8 mouse cellular contexts compared by ENCODE assay signal in the genomic region with DNA sequence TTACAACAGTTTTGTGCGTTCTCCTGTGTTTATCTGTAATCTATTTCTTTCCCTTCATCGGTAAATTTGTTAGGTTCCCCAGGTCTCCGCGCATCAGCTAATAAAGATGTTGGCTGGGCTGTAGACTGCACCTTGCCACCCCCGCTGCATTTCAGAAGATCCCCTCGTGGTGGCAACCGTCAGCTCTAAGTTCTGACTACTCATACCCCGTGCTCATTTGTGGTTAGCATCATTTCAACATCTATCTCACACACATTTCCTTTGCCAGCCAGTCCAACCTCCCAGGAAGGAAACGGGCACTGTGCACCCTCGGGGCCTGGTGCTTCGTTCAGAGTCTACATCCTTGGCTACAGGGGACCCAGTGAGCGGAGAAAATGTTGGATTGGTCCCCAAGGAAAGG. TPM values are rescaled to one million over a fixed set of nuclear protein-coding genes. Genes with fewer than 3 reads are reported as not detected.
A peak's percentile ranks its signal among the peaks of the same experiment; 100 is the strongest.
DNase-seq lines count a peak whose midpoint lies in the region; ATAC-seq and TF ChIP-seq lines count a peak whose summit lies in the region.

No protein-coding gene starts in this region.

- TF ChIP-seq POLR2A in cortical plate, adult 2 months (IDR thresholded peaks at IDR 0.05; ENCODE audit: extremely low read depth, insufficient read depth, low read length): no peak

- no peak overlapping the region for H3K4me2 ChIP-seq in hindbrain, postnatal 0 days (ENCODE audit: low read depth, low read length)
- no peak overlapping the region for H3K4me2 ChIP-seq in hindbrain, embryonic 14.5 days (replicated peaks)
- H3K4me2 ChIP-seq in neural tube, embryonic 15.5 days: no peak overlapping the region

- peaks cover 12% of the 10 kb centered on the region; the same call in 1 of the 2 replicates for H3K4me1 ChIP-seq in hindbrain, postnatal 0 days (ENCODE audit: insufficient read depth, low read length)
- peaks cover 13% of the 10 kb centered on the region for H3K4me1 ChIP-seq in hindbrain, embryonic 14.5 days (replicated peaks; ENCODE audit: control insufficient read depth, insufficient read depth, low read length)
- no peaks in the 10 kb centered on the region; the same call in 1 of the 2 replicates for H3K4me1 ChIP-seq in cortical plate, adult 2 months (ENCODE audit: control insufficient read depth, insufficient read depth, low read length)
- peaks cover 39% of the 10 kb centered on the region for H3K4me1 ChIP-seq in neural tube, embryonic 15.5 days

- no peak for ATAC-seq in hindbrain, postnatal 0 days
- ATAC-seq in hindbrain, embryonic 14.5 days (ENCODE audit: low FRiP score): no peak
- no peak for ATAC-seq in neural tube, embryonic 15.5 days (ENCODE audit: low FRiP score)

- H3K9ac ChIP-seq in hindbrain, postnatal 0 days (replicated peaks; ENCODE audit: low read length): no peak overlapping the region
- no peak overlapping the region for H3K9ac ChIP-seq in hindbrain, embryonic 14.5 days
- no peak overlapping the region for H3K9ac ChIP-seq in neural tube, embryonic 15.5 days (replicated peaks)

- H3K36me3 ChIP-seq in hindbrain, postnatal 0 days (ENCODE audit: insufficient read depth, low read length): no peaks in the 10 kb centered on the region
- H3K36me3 ChIP-seq in hindbrain, embryonic 14.5 days (replicated peaks; ENCODE audit: control insufficient read depth, insufficient read depth): no peaks in the 10 kb centered on the region
- no peaks in the 10 kb centered on the region for H3K36me3 ChIP-seq in neural tube, embryonic 15.5 days

- H3K9me3 ChIP-seq in hindbrain, postnatal 0 days (ENCODE audit: low read length): no peaks in the 10 kb centered on the region
- H3K9me3 ChIP-seq in hindbrain, embryonic 14.5 days (ENCODE audit: control insufficient read depth, low read length): no peaks in the 10 kb centered on the region
- no peaks in the 10 kb centered on the region for H3K9me3 ChIP-seq in neural tube, embryonic 15.5 days (replicated peaks)

- H3K27me3 ChIP-seq in hindbrain, postnatal 0 days (ENCODE audit: insufficient read depth, low read length): no peaks in the 10 kb centered on the region
- H3K27me3 ChIP-seq in hindbrain, embryonic 14.5 days (ENCODE audit: control insufficient read depth, insufficient read depth, low read length): no peaks in the 10 kb centered on the region
- H3K27me3 ChIP-seq in neural tube, embryonic 15.5 days (replicated peaks): no peaks in the 10 kb centered on the region

- no peak overlapping the region for H3K4me3 ChIP-seq in hindbrain, postnatal 0 days (ENCODE audit: low read length)
- H3K4me3 ChIP-seq in hindbrain, embryonic 14.5 days (replicated peaks; ENCODE audit: low read length): no peak overlapping the region
- H3K4me3 ChIP-seq in cortical plate, adult 2 months (ENCODE audit: insufficient read depth, low read length): no peak overlapping the region
- no peak overlapping the region for H3K4me3 ChIP-seq in neural tube, embryonic 15.5 days (replicated peaks)

- peak; percentile 66 for DNase-seq in hindbrain, postnatal 0 days (ENCODE audit: low spot score)
- DNase-seq in hindbrain, embryonic 14.5 days (ENCODE audit: low spot score): no peak
- peak; percentile 78 to 82 for DNase-seq in B cell, adult 2 months
- no peak for DNase-seq in cerebellum, adult 9-11 months
- DNase-seq in heart, adult 9 months (ENCODE audit: low spot score in 2 of 2): no peak
- no peak for DNase-seq in cerebellum, adult 11-12 months

- no peak overlapping the region for H3K27ac ChIP-seq in hindbrain, postnatal 0 days
- no peak overlapping the region for H3K27ac ChIP-seq in hindbrain, embryonic 14.5 days
- H3K27ac ChIP-seq in cortical plate, adult 2 months (ENCODE audit: insufficient read depth, low read length): no peak overlapping the region
- H3K27ac ChIP-seq in neural tube, embryonic 15.5 days (replicated peaks): 0 out of 2 replicates have a peak overlapping the region, but pooled peaks have one; percentile 37

- 63% methylated on average over 12 of the region's 12 CpGs for WGBS in hindbrain, postnatal 0 days
- 68% methylated on average over 12 of the region's 12 CpGs for WGBS in hindbrain, embryonic 14.5 days
- 62% methylated on average over 12 of the region's 12 CpGs for WGBS in neural tube, embryonic 15.5 days

- peak; percentile 58 for TF ChIP-seq CTCF in hindbrain, postnatal 0 days (IDR thresholded peaks at IDR 0.05; ENCODE audit: low read depth)
- peak; percentile 32; the same call in 1 of the 2 replicates for TF ChIP-seq CTCF in cortical plate, adult 2 months (IDR thresholded peaks at IDR 0.05; ENCODE audit: extremely low read depth, insufficient read depth, low read length)

RNA-seq across cellular contexts. Expression of a gene that starts 51.5 kb away (rescaled TPM):
- total RNA-seq in hindbrain, postnatal 0 days (2014; rRNA removed): 105 and 114 TPM in 2 replicates
- 19.9 and 20.6 TPM in 2 replicates for polyA plus RNA-seq in hindbrain, postnatal 0 days (2015; fragmentation: Nextera tagmentation; extraction: Ambion mirVana)
- 15.6 and 16.1 TPM in 2 replicates for polyA plus RNA-seq in hindbrain, embryonic 14.5 days (2014; fragmentation: Nextera tagmentation; extraction: Ambion mirVana)
- polyA plus RNA-seq in cortical plate, adult 2 months (2012; rRNA removed): 93.7 and 100 TPM in 2 replicates
- polyA plus RNA-seq in neural tube, embryonic 15.5 days (2015; fragmentation: Nextera tagmentation; extraction: Ambion mirVana): 21.8 and 23.5 TPM in 2 replicates

Comparison
In these comparisons a context has a peak if more than half of its experiments do, and no peak if none do; other contexts are left out.
1. DNase-seq: peak in hindbrain, postnatal 0 days (single experiment) and B cell, adult 2 months (2 of 2); none in hindbrain, embryonic 14.5 days (single experiment), cerebellum, adult 9-11 months (single experiment), heart, adult 9 months (0 of 2) and cerebellum, adult 11-12 months (single experiment).